Mouse (Mus musculus) neural tube, embryonic 15.5 days (tissue): ENCODE measurements around the gene Gm5269. TPM values are rescaled to one million over a fixed set of nuclear protein-coding genes. Genes with fewer than 3 reads are reported as not detected.

Experiments
- ATAC-seq: fragments of 200-750 bp; cut with Nextera tagmentation; 2 replicates; pipeline ENCODE4 v1.8.0; 2017; ENCODE audit warnings: mild to moderate bottlenecking, moderate TSS enrichment, moderate library complexity; ENCODE audit not compliant: low FRiP score
- H3K27ac ChIP-seq: fragments of 300-500 bp; sonication (generic); replicated peaks from 2 replicates; pipeline ENCODE4 v1.5.1; 2015; ENCODE audit warnings: mild to moderate bottlenecking, inconsistent platforms
- H3K27me3 ChIP-seq: fragments of 300-500 bp; sonication (generic); replicated peaks from 2 replicates; pipeline ENCODE4 v1.6.1; 2015; ENCODE audit warnings: inconsistent platforms
- H3K36me3 ChIP-seq: fragments of 300-500 bp; sonication (generic); 2 replicates; pipeline ENCODE4 v1.6.1; 2015; ENCODE audit warnings: inconsistent platforms
- H3K4me1 ChIP-seq: fragments of 300-500 bp; sonication (generic); 2 replicates; pipeline ENCODE4 v1.6.1; 2015; ENCODE audit warnings: inconsistent platforms
- H3K4me2 ChIP-seq: fragments of 300-500 bp; sonication (generic); 2 replicates; pipeline ENCODE4 v1.6.1; 2015; ENCODE audit warnings: inconsistent platforms, mild to moderate bottlenecking, moderate library complexity
- H3K4me3 ChIP-seq: fragments of 300-500 bp; sonication (generic); replicated peaks from 2 replicates; pipeline ENCODE4 v1.5.1; 2015; ENCODE audit warnings: mild to moderate bottlenecking, inconsistent platforms
- H3K9ac ChIP-seq: fragments of 300-500 bp; sonication (generic); replicated peaks from 2 replicates; pipeline ENCODE4 v1.6.1; 2015; ENCODE audit warnings: mild to moderate bottlenecking, inconsistent platforms
- H3K9me3 ChIP-seq: fragments of 300-500 bp; sonication (generic); replicated peaks from 2 replicates; pipeline ENCODE4 v1.6.1; 2016; ENCODE audit warnings: inconsistent platforms
- whole genome bisulfite sequencing: fragments of 180-500 bp; shearing (Covaris S2); methylation state at CpG from one replicate; pipeline ENCODE4 v1.1.7; 2015; ENCODE audit warnings: mixed read lengths; 5-methylcytosine and 5-hydroxymethylcytosine counted together
- polyA plus RNA-seq: library from polyadenylated mRNA; unstranded; fragments of >200 nt; fragmentation: Nextera tagmentation; extraction: Ambion mirVana; gene quantifications from 2 replicates; pipeline ENCODE4 v1.2.1, GENCODE M21; 2015

Gene Gm5269
- polyA plus RNA-seq, 1 experiment from 2014 or later = not detected

GRCm38 (mm10) chr1:45860349-45860748 lies 29.7 kb downstream of the Gm5269 start:
- H3K36me3 ChIP-seq = no peaks in the 10 kb centered on the region
- no peaks in the 10 kb centered on the region for H3K4me1 ChIP-seq
- ATAC-seq = no peak
- no peak overlapping the region for H3K27ac ChIP-seq
- H3K9ac ChIP-seq = no peak overlapping the region
- H3K4me3 ChIP-seq = no peak overlapping the region
- H3K27me3 ChIP-seq = no peaks in the 10 kb centered on the region
- no peaks in the 10 kb centered on the region; the same call in 1 of the 2 replicates for H3K9me3 ChIP-seq
- WGBS = 74% methylated on average over 5 of the region's 5 CpGs
- no peak overlapping the region for H3K4me2 ChIP-seq

DNA sequence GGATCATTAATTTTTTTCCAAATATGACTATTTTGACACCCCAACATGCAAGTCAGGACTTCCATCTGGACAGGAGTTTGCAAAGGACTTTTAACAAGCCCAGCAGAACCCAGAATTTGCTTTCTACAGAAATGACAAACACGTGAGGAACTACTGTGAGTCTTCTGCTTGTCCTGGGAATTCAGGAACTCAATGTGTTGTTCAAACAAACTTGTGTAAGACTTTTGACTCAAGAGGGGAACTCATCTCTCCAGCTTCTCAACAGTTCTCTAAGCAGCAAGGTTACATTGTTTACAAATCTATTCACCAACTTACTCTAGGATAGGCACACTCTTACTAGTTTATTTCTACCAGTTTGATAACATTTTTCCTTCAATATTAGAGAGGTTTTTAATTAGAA lies 32.0 kb downstream of the Gm5269 start:
- WGBS = 79% methylated on average over 1 of the region's 1 CpGs
- Histone ChIP-seq H3K36me3 (no peaks in the 10 kb centered on the region), H3K9me3 (no peaks in the 10 kb centered on the region; the same call in 1 of the 2 replicates), H3K4me2 (no peak overlapping the region), H3K4me1 (no peaks in the 10 kb centered on the region), H3K27ac (no peak overlapping the region), H3K9ac (no peak overlapping the region), H3K4me3 (no peak overlapping the region), H3K27me3 (no peaks in the 10 kb centered on the region)
- ATAC-seq = no peak

DNA sequence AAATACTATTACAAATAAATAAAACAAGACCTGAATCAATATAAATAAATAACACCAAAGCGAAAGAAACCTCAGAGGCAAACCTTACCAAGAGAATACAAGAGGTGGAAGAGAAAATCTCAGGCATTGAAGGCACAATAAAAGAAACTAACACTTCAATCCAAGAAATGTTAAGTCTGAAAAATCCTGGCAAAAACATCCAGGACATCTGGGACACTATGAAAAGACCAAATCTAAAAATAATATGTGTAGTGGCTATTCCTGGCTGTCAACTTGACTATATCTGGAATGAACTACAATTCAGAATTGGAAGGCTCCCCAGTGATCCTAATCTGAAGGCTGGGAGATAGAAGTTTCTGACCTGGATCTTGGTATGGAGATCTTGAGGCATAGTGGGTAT lies 44.6 kb downstream of the Gm5269 start:
- ATAC-seq = no peak
- WGBS = 90% methylated on average over 1 of the region's 1 CpGs
- H3K4me1 ChIP-seq = no peaks in the 10 kb centered on the region

More for the DNA sequence above, 44.6 kb downstream of the Gm5269 start:
- Histone ChIP-seq H3K27me3 (no peaks in the 10 kb centered on the region), H3K9ac (no peak overlapping the region), H3K4me2 (no peak overlapping the region), H3K4me3 (no peak overlapping the region), H3K36me3 (no peaks in the 10 kb centered on the region), H3K27ac (no peak overlapping the region), H3K9me3 (no peaks in the 10 kb centered on the region)

Other genes starting within 250 kb of the Gm5269 start
- gene Wdr75, start 95.1 kb downstream of the Gm5269 start, polyA plus RNA-seq = 55.8 and 58.6 TPM in 2 replicates
- 34.2 and 43.6 TPM in 2 replicates for gene Slc40a1, start 36.2 kb upstream of the Gm5269 start, polyA plus RNA-seq
- 2.8 and 4.0 TPM in 2 replicates for gene Dnah7b, start 176.0 kb upstream of the Gm5269 start, polyA plus RNA-seq